Comparison of ENCODE assay signal across 16 mouse cellular contexts in the genomic region with DNA sequence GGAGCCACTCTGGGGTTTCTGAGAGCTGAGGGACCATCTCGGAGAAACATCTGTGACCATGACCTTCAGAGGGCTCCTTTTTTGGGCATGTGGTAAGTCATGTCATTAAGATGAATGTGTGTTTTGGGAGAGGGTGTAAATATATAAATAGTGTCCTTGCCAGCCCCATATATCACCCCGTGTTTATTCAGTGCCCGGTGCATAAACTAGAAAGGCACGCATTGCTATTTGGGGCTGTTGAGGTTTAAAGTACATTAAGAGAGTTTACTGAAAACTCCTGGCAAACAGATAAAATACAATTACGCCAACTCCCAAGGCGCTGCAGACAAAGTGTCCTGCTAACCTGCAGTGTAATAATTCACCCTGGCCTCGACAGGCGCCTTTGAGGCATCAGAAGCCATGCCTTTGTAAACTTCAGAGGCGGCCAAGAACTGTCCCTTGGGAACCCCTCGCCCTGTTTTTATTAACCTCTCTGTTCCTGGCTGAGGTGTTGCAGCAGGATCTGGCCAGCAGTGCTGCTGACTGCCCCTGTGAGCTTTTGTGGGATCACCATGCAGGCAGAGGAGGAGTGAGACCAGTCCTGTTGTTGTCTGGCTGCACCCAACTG.
DNase-seq lines count a peak whose midpoint lies in the region; ATAC-seq and TF ChIP-seq lines count a peak whose summit lies in the region.
"Had no signal": no experiment of that assay in that cellular context is flagged by ENCODE, and none has a peak within 500 bp of the region (broad histone marks: within the 10 kb centered on the region; RNA-seq: fewer than 3 reads in every experiment).

No protein-coding gene starts in this region.

- H3K36me3 ChIP-seq in lung, embryonic 16.5 days (ENCODE audit: control insufficient read depth, insufficient read depth, low read length): no peaks in the 10 kb centered on the region
- no peaks in the 10 kb centered on the region for H3K36me3 ChIP-seq in small intestine, adult 2 months (ENCODE audit: control insufficient read depth, insufficient read depth, low read length)
- H3K36me3 ChIP-seq: embryonic facial prominence, embryonic 13.5 days had no signal

- no peak overlapping the region for H3K4me3 ChIP-seq in lung, embryonic 16.5 days (ENCODE audit: low read length)
- H3K4me3 ChIP-seq in small intestine, adult 2 months (ENCODE audit: low read depth, low read length): no peak overlapping the region
- H3K4me3 ChIP-seq: embryonic facial prominence, embryonic 13.5 days had no signal

- no peak for DNase-seq in lung, postnatal 36 days
- peak; percentile 59 for DNase-seq in embryo, embryonic 10.5 days (ENCODE audit: low spot score)
- DNase-seq in kidney, postnatal 14 days: peak; percentile 39
- no peak for DNase-seq in left cerebral cortex, adult 18-20 months (ENCODE audit: low spot score in 2 of 2)
- DNase-seq in gastrocnemius, adult 18-20 months (ENCODE audit: low spot score): no peak
- DNase-seq in spleen, postnatal 4 days (ENCODE audit: low spot score in 2 of 2): no peak
- DNase-seq: cerebellum, adult 2 months; liver; lung, postnatal 4 days had no signal

- no peak overlapping the region for H3K4me2 ChIP-seq in lung, embryonic 16.5 days (ENCODE audit: low read depth, low read length)
- H3K4me2 ChIP-seq: embryonic facial prominence, embryonic 13.5 days had no signal

- 0 out of 2 replicates have a peak, but pooled peaks cover 2% of the 10 kb centered on the region for H3K9me3 ChIP-seq in lung, embryonic 16.5 days (ENCODE audit: control insufficient read depth, low read length)
- H3K9me3 ChIP-seq: embryonic facial prominence, embryonic 13.5 days had no signal

- peak; percentile 49; the same call in 1 of the 2 replicates for ATAC-seq in lung, embryonic 16.5 days (ENCODE audit: low read depth)
- ATAC-seq: CD4-positive, CD25-positive, alpha-beta regulatory T cell, adult 4 months; forebrain, embryonic 14.5 days; hindbrain, postnatal 0 days; Patski had no signal

- 0 out of 2 replicates have a peak, but pooled peaks cover 2% of the 10 kb centered on the region for H3K4me1 ChIP-seq in lung, embryonic 16.5 days (replicated peaks; ENCODE audit: control insufficient read depth, insufficient read depth, low read length)
- H3K4me1 ChIP-seq in small intestine, adult 2 months (ENCODE audit: control insufficient read depth, insufficient read depth, insufficient read length, low read length): no peaks in the 10 kb centered on the region
- H3K4me1 ChIP-seq: embryonic facial prominence, embryonic 13.5 days had no signal

- no peak overlapping the region for H3K9ac ChIP-seq in lung, embryonic 16.5 days (ENCODE audit: low read length)
- H3K9ac ChIP-seq: embryonic facial prominence, embryonic 13.5 days had no signal

- 17% methylated on average over 10 of the region's 10 CpGs for WGBS in lung, embryonic 16.5 days
- WGBS in small intestine, adult 2 months: 11% methylated on average over 10 of the region's 10 CpGs

- no peaks in the 10 kb centered on the region for H3K27me3 ChIP-seq in lung, embryonic 16.5 days (ENCODE audit: control insufficient read depth, insufficient read depth, low read depth, low read length)
- H3K27me3 ChIP-seq in small intestine, adult 2 months (ENCODE audit: control insufficient read depth, insufficient read depth, low read length): no peaks in the 10 kb centered on the region
- H3K27me3 ChIP-seq: embryonic facial prominence, embryonic 13.5 days had no signal

- no peak for TF ChIP-seq POLR2A in small intestine, adult 2 months (IDR thresholded peaks at IDR 0.05; ENCODE audit: low read depth, low read length)

- H3K27ac ChIP-seq in lung, embryonic 16.5 days (ENCODE audit: low read length): no peak overlapping the region
- peak overlapping the region; percentile 9; the same call in 1 of the 2 replicates for H3K27ac ChIP-seq in small intestine, adult 2 months (ENCODE audit: insufficient read depth, low read depth, low read length)
- H3K27ac ChIP-seq: embryonic facial prominence, embryonic 13.5 days; hindbrain, postnatal 0 days had no signal

- TF ChIP-seq CTCF in small intestine, adult 2 months (IDR thresholded peaks at IDR 0.05; ENCODE audit: extremely low read depth, insufficient read length, insufficient replicate concordance, low read depth, low read length): no peak

Comparison
In these comparisons a context has a peak if more than half of its experiments do, and no peak if none do; other contexts are left out.
1. DNase-seq: peak in embryo, embryonic 10.5 days (single experiment) and kidney, postnatal 14 days (single experiment); none in lung, postnatal 36 days (single experiment), left cerebral cortex, adult 18-20 months (0 of 2), gastrocnemius, adult 18-20 months (single experiment) and spleen, postnatal 4 days (0 of 2).